Comparison of ENCODE assay signal across 15 mouse cellular contexts in genomic region chr8:110929066-110929465, GRCm38 (mm10). TPM values are rescaled to one million over a fixed set of nuclear protein-coding genes. Genes with fewer than 3 reads are reported as not detected.
DNase-seq lines count a peak whose midpoint lies in the region; ATAC-seq and TF ChIP-seq lines count a peak whose summit lies in the region.
"Had no signal": no experiment of that assay in that cellular context is flagged by ENCODE, and none has a peak within 500 bp of the region (broad histone marks: within the 10 kb centered on the region; RNA-seq: fewer than 3 reads in every experiment).

No protein-coding gene starts in this region.

- peak overlapping the region; percentile 2; the same call in 1 of the 2 replicates for H3K27ac ChIP-seq in heart, embryonic 13.5 days (replicated peaks)
- H3K27ac ChIP-seq in liver, embryonic 14.5 days: peak overlapping the region; percentile 93
- H3K27ac ChIP-seq: hindbrain, embryonic 12.5 days; neural tube, embryonic 15.5 days had no signal

- H3K4me3 ChIP-seq in heart, embryonic 13.5 days: no peak overlapping the region
- peak overlapping the region; percentile 32 to 39; a peak in 3 of 4 replicates for H3K4me3 ChIP-seq in liver, embryonic 14.5 days (ENCODE audit: insufficient read depth in 1 of 2, low read depth in 2 of 2, low read length in 2 of 2)
- H3K4me3 ChIP-seq: hindbrain, embryonic 12.5 days; neural tube, embryonic 15.5 days had no signal

- 50% methylated on average over 5 of the region's 5 CpGs for WGBS in heart, embryonic 13.5 days
- 6% methylated on average over 5 of the region's 5 CpGs for WGBS in liver, embryonic 14.5 days (ENCODE audit: insufficient replicate concordance)

- peaks cover 67% of the 10 kb centered on the region for H3K4me1 ChIP-seq in heart, embryonic 13.5 days
- H3K4me1 ChIP-seq in liver, embryonic 14.5 days (replicated peaks; ENCODE audit: control insufficient read depth in 2 of 2, insufficient read depth in 2 of 2, low read length in 1 of 2): peaks cover 78 to 91% of the 10 kb centered on the region in 2 experiments
- H3K4me1 ChIP-seq: hindbrain, embryonic 12.5 days had no signal

- no peak for DNase-seq in heart, adult 18-20 months
- DNase-seq in CD4-positive helper T cell, adult 2 months (ENCODE audit: low read depth, low spot score): peak; percentile 59
- peak; percentile 83 to 88 (median 86) for DNase-seq in liver, embryonic 14.5 days (ENCODE audit: low read depth in 3 of 3, low spot score in 3 of 3)
- DNase-seq in right cerebral cortex, adult 2 months (ENCODE audit: low spot score in 2 of 2): no peak
- DNase-seq in lung, postnatal 10 days: no peak
- DNase-seq in gastrocnemius, adult 8-10 months (ENCODE audit: low spot score in 2 of 2): no peak
- DNase-seq: kidney, postnatal 25 days; lung, adult 18-20 months; right cerebral cortex, postnatal 14 days; thymus, adult 18-20 months had no signal

- TF ChIP-seq EP300 in liver, embryonic 14.5 days (IDR thresholded peaks at IDR 0.05; ENCODE audit: low read depth): peak; percentile 96

- ATAC-seq in heart, embryonic 13.5 days (ENCODE audit: extremely low read depth, insufficient number of reproducible peaks, low FRiP score, low TSS enrichment): no peak
- ATAC-seq in common myeloid progenitor, adult 5-6 weeks (replicated peaks; ENCODE audit: low read depth, poor library complexity, severe bottlenecking): peak; percentile 83
- peak; percentile 83 for ATAC-seq in liver, embryonic 14.5 days (ENCODE audit: insufficient read depth)

- TF ChIP-seq CTCF in liver, embryonic 14.5 days (IDR thresholded peaks at IDR 0.05; ENCODE audit: low read depth): no peak

- H3K9me3 ChIP-seq in heart, embryonic 13.5 days: no peaks in the 10 kb centered on the region
- H3K9me3 ChIP-seq in liver, embryonic 14.5 days (ENCODE audit: control insufficient read depth, low read length): no peaks in the 10 kb centered on the region
- H3K9me3 ChIP-seq: hindbrain, embryonic 12.5 days; neural tube, embryonic 15.5 days had no signal

- no peak overlapping the region for H3K9ac ChIP-seq in heart, embryonic 13.5 days
- H3K9ac ChIP-seq in liver, embryonic 14.5 days (replicated peaks): peak overlapping the region; percentile 60
- H3K9ac ChIP-seq: hindbrain, embryonic 12.5 days; neural tube, embryonic 15.5 days had no signal

- no peaks in the 10 kb centered on the region for H3K27me3 ChIP-seq in heart, embryonic 13.5 days (replicated peaks)
- no peaks in the 10 kb centered on the region for H3K27me3 ChIP-seq in liver, embryonic 14.5 days (ENCODE audit: control insufficient read depth, insufficient read depth, low read length)
- H3K27me3 ChIP-seq: hindbrain, embryonic 12.5 days; neural tube, embryonic 15.5 days had no signal

- 0 out of 2 replicates have a peak, but pooled peaks cover 3% of the 10 kb centered on the region for H3K36me3 ChIP-seq in heart, embryonic 13.5 days
- no peaks in the 10 kb centered on the region; the same call in none of the 2 replicates for H3K36me3 ChIP-seq in liver, embryonic 14.5 days (replicated peaks; ENCODE audit: control insufficient read depth, insufficient read depth, low read depth)

- no peak overlapping the region for H3K4me2 ChIP-seq in heart, embryonic 13.5 days
- H3K4me2 ChIP-seq in liver, embryonic 14.5 days (ENCODE audit: low read depth): peak overlapping the region; percentile 82
- H3K4me2 ChIP-seq: hindbrain, embryonic 12.5 days; midbrain, embryonic 11.5 days; neural tube, embryonic 15.5 days had no signal

RNA-seq across cellular contexts. Expression of gene St3gal2, which starts 9.3 kb away (rescaled TPM):
- 16.2 and 16.4 TPM in 2 replicates for polyA plus RNA-seq in heart, embryonic 13.5 days (2015; fragmentation: Nextera tagmentation; extraction: Ambion mirVana)
- 10 to 100 TPM; 20.9 to 23.3 TPM for total RNA-seq in heart, adult 18-20 months (2021)
- 7.1 and 12.6 TPM in 2 replicates for total RNA-seq in common myeloid progenitor, adult 5-6 weeks (2017)
- polyA plus RNA-seq in liver, embryonic 14.5 days (2012; rRNA removed): 10.6 and 11.7 TPM in 2 replicates
- polyA plus RNA-seq in liver, embryonic 14.5 days (2014; fragmentation: Nextera tagmentation; extraction: Ambion mirVana): 9.6 and 11.8 TPM in 2 replicates
- 10 to 100 TPM; 45.0 to 59.2 (median 50.7) TPM for total RNA-seq in gastrocnemius, adult 8-10 months (2022)

RNA-seq across cellular contexts. Expression of gene Fuk, which starts 26.8 kb away (rescaled TPM):
- 6.8 and 7.1 TPM in 2 replicates for polyA plus RNA-seq in heart, embryonic 13.5 days (2015; fragmentation: Nextera tagmentation; extraction: Ambion mirVana)
- total RNA-seq in heart, adult 18-20 months (2021): 1 to 10 TPM; 5.2 to 5.5 TPM
- 3.0 and 5.2 TPM in 2 replicates for total RNA-seq in common myeloid progenitor, adult 5-6 weeks (2017)
- 2.5 and 2.8 TPM in 2 replicates for polyA plus RNA-seq in liver, embryonic 14.5 days (2012; rRNA removed)
- 1.3 and 1.5 TPM in 2 replicates for polyA plus RNA-seq in liver, embryonic 14.5 days (2014; fragmentation: Nextera tagmentation; extraction: Ambion mirVana)
- 1 to 10 TPM; 3.6 to 4.5 (median 4.0) TPM for total RNA-seq in gastrocnemius, adult 8-10 months (2022)

Comparison
In these comparisons a context has a peak if more than half of its experiments do, and no peak if none do; other contexts are left out.
1. DNase-seq: peak in CD4-positive helper T cell, adult 2 months (single experiment) and liver, embryonic 14.5 days (3 of 3); none in heart, adult 18-20 months (0 of 2), right cerebral cortex, adult 2 months (0 of 2), lung, postnatal 10 days (single experiment) and gastrocnemius, adult 8-10 months (0 of 2).